In genomic region chr4:104686137-104686809, GRCm38 (mm10) we compare ENCODE assay signal across 12 mouse cellular contexts.
DNase-seq lines count a peak whose midpoint lies in the region; ATAC-seq lines count a peak whose summit lies in the region.
"Had no signal": no experiment of that assay in that cellular context is flagged by ENCODE, and none has a peak within 500 bp of the region (broad histone marks: within the 10 kb centered on the region; RNA-seq: fewer than 3 reads in every experiment).

No protein-coding gene starts in this region.

- no peaks in the 10 kb centered on the region for H3K27me3 ChIP-seq in midbrain, embryonic 12.5 days
- no peaks in the 10 kb centered on the region for H3K27me3 ChIP-seq in midbrain, embryonic 15.5 days (replicated peaks)
- no peaks in the 10 kb centered on the region for H3K27me3 ChIP-seq in embryonic facial prominence, embryonic 10.5 days (replicated peaks; ENCODE audit: low read depth, poor library complexity, severe bottlenecking)
- no peaks in the 10 kb centered on the region for H3K27me3 ChIP-seq in forebrain, embryonic 16.5 days (replicated peaks; ENCODE audit: control insufficient read depth, insufficient read depth, low read length)
- H3K27me3 ChIP-seq: heart, embryonic 12.5 days had no signal

- H3K4me2 ChIP-seq in midbrain, embryonic 12.5 days (replicated peaks), result no peak overlapping the region
- no peak overlapping the region for H3K4me2 ChIP-seq in midbrain, embryonic 15.5 days
- no peak overlapping the region for H3K4me2 ChIP-seq in forebrain, embryonic 16.5 days (ENCODE audit: low read length)
- H3K4me2 ChIP-seq: embryonic facial prominence, embryonic 13.5 days; heart, embryonic 12.5 days had no signal

- H3K9me3 ChIP-seq in midbrain, embryonic 12.5 days, result no peaks in the 10 kb centered on the region
- no peaks in the 10 kb centered on the region for H3K9me3 ChIP-seq in midbrain, embryonic 15.5 days
- H3K9me3 ChIP-seq in embryonic facial prominence, embryonic 10.5 days, result no peaks in the 10 kb centered on the region
- no peaks in the 10 kb centered on the region for H3K9me3 ChIP-seq in forebrain, embryonic 16.5 days (ENCODE audit: control insufficient read depth, low read length)
- H3K9me3 ChIP-seq: embryonic facial prominence, embryonic 13.5 days; heart, embryonic 12.5 days had no signal

- H3K9ac ChIP-seq in midbrain, embryonic 12.5 days (replicated peaks), result no peak overlapping the region
- no peak overlapping the region for H3K9ac ChIP-seq in midbrain, embryonic 15.5 days
- H3K9ac ChIP-seq in forebrain, embryonic 16.5 days (replicated peaks; ENCODE audit: low read depth, low read length), result no peak overlapping the region
- H3K9ac ChIP-seq: embryonic facial prominence, embryonic 13.5 days; heart, embryonic 12.5 days; liver, embryonic 14.5 days had no signal

- peak; percentile 15 for DNase-seq in embryonic facial prominence, embryonic 10.5 days (ENCODE audit: low spot score)
- DNase-seq in retina, postnatal 1 day, result peak; percentile 44
- no peak for DNase-seq in gastrocnemius, adult 18-20 months (ENCODE audit: low spot score)
- DNase-seq in adipocyte (ENCODE audit: low spot score), result no peak
- DNase-seq: cerebellum, adult 2 months; lung, postnatal 36 days had no signal

- 0 out of 2 replicates have a peak overlapping the region, but pooled peaks have one; percentile 30 for H3K27ac ChIP-seq in midbrain, embryonic 12.5 days (replicated peaks)
- H3K27ac ChIP-seq in midbrain, embryonic 15.5 days, result no peak overlapping the region
- no peak overlapping the region for H3K27ac ChIP-seq in embryonic facial prominence, embryonic 10.5 days (replicated peaks)
- H3K27ac ChIP-seq in forebrain, embryonic 16.5 days (ENCODE audit: low read length), result no peak overlapping the region
- H3K27ac ChIP-seq: embryonic facial prominence, embryonic 13.5 days; liver, embryonic 14.5 days had no signal

- ATAC-seq in midbrain, embryonic 12.5 days (ENCODE audit: low FRiP score, low read depth), result no peak
- ATAC-seq in midbrain, embryonic 15.5 days (replicated peaks), result no peak
- ATAC-seq in forebrain, embryonic 16.5 days, result 0 out of 2 replicates have a peak, but pooled peaks have one; percentile 36

- 59% methylated on average over 18 of the region's 18 CpGs for WGBS in midbrain, embryonic 12.5 days
- WGBS in midbrain, embryonic 15.5 days, result 54% methylated on average over 18 of the region's 18 CpGs
- 53% methylated on average over 18 of the region's 18 CpGs for WGBS in embryonic facial prominence, embryonic 10.5 days
- 24% methylated on average over 18 of the region's 18 CpGs for WGBS in forebrain, embryonic 16.5 days

- no peak overlapping the region for H3K4me3 ChIP-seq in midbrain, embryonic 12.5 days
- no peak overlapping the region for H3K4me3 ChIP-seq in midbrain, embryonic 15.5 days
- H3K4me3 ChIP-seq in embryonic facial prominence, embryonic 10.5 days, result no peak overlapping the region
- H3K4me3 ChIP-seq in forebrain, embryonic 16.5 days (replicated peaks; ENCODE audit: low read length), result no peak overlapping the region
- H3K4me3 ChIP-seq: embryonic facial prominence, embryonic 13.5 days; heart, embryonic 12.5 days had no signal

- H3K4me1 ChIP-seq in midbrain, embryonic 12.5 days, result peaks cover 31% of the 10 kb centered on the region
- H3K4me1 ChIP-seq in midbrain, embryonic 15.5 days, result peaks cover 23% of the 10 kb centered on the region
- H3K4me1 ChIP-seq in embryonic facial prominence, embryonic 10.5 days, result peaks cover 18% of the 10 kb centered on the region
- H3K4me1 ChIP-seq in forebrain, embryonic 16.5 days (replicated peaks; ENCODE audit: control insufficient read depth, insufficient read depth, low read length), result peaks cover 28% of the 10 kb centered on the region

- H3K36me3 ChIP-seq in midbrain, embryonic 12.5 days, result no peaks in the 10 kb centered on the region
- H3K36me3 ChIP-seq in midbrain, embryonic 15.5 days (replicated peaks), result no peaks in the 10 kb centered on the region
- H3K36me3 ChIP-seq in embryonic facial prominence, embryonic 10.5 days (replicated peaks), result no peaks in the 10 kb centered on the region
- no peaks in the 10 kb centered on the region for H3K36me3 ChIP-seq in forebrain, embryonic 16.5 days (ENCODE audit: control insufficient read depth, insufficient read depth)
- H3K36me3 ChIP-seq: embryonic facial prominence, embryonic 13.5 days; heart, embryonic 12.5 days had no signal

Comparison
In these comparisons a context has a peak if more than half of its experiments do, and no peak if none do; other contexts are left out.
1. DNase-seq: peak in embryonic facial prominence, embryonic 10.5 days (single experiment) and retina, postnatal 1 day (single experiment); none in gastrocnemius, adult 18-20 months (single experiment) and adipocyte (single experiment).